Mouse (Mus musculus): Measurements from ENCODE around the gene Ccn2. TPM values are rescaled to one million over a fixed set of nuclear protein-coding genes. Genes with fewer than 3 reads are reported as not detected.

The Ccn2 gene
- polyA plus RNA-seq, 1 experiment from 2014 or later = 4.2 TPM

DNA sequence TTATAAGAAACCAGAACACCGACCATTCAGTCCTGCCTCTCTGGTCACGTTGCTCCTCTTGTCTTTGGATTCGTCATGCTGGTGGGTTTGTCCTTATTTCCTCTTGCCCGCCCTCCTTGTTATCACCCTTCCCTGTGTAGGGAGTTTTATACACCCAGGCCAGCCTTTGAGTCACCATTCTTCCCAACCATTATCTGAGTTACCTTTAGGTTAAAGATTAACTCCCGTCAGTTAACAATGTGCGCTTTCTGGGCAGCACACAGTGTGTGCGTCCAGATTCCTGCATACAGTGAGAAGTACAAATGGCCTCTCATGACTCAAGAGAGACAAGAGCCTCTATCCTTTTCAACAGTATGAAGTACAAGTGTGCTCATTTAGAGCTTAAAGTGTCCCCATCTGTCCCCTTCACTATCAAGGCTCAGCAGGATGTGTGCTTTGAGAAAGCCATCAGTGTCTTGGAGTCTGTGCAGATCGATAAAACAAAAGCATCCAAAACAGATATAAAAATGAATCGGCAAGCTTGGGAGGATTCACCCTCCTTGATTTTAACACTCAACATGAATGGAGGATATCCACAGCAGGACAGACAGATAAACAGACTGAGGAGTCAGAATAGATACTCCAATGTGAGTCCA lies 34.0 kb downstream of the Ccn2 start:
- Histone ChIP-seq H3K27ac (ENCODE audit: low read depth, low read length) (no peak overlapping the region), H3K4me1 (replicated peaks; ENCODE audit: control insufficient read depth, insufficient read depth, low read length) (no peaks in the 10 kb centered on the region), H3K9ac (ENCODE audit: low read length) (no peak overlapping the region), H3K36me3 (ENCODE audit: control insufficient read depth, insufficient read depth, low read length) (no peaks in the 10 kb centered on the region), H3K9me3 (ENCODE audit: control insufficient read depth, low read length) (no peaks in the 10 kb centered on the region), H3K4me2 (ENCODE audit: low read depth, low read length, severe bottlenecking) (no peak overlapping the region), H3K4me3 (ENCODE audit: low read depth, low read length) (no peak overlapping the region), H3K27me3 (ENCODE audit: control insufficient read depth, insufficient read depth, low read length) (no peaks in the 10 kb centered on the region)
- ATAC-seq (replicated peaks; ENCODE audit: low FRiP score) (no peak), DNase-seq (ENCODE audit: low spot score) (no peak)
- 82% methylated on average over 9 of the region's 9 CpGs for WGBS

DNA sequence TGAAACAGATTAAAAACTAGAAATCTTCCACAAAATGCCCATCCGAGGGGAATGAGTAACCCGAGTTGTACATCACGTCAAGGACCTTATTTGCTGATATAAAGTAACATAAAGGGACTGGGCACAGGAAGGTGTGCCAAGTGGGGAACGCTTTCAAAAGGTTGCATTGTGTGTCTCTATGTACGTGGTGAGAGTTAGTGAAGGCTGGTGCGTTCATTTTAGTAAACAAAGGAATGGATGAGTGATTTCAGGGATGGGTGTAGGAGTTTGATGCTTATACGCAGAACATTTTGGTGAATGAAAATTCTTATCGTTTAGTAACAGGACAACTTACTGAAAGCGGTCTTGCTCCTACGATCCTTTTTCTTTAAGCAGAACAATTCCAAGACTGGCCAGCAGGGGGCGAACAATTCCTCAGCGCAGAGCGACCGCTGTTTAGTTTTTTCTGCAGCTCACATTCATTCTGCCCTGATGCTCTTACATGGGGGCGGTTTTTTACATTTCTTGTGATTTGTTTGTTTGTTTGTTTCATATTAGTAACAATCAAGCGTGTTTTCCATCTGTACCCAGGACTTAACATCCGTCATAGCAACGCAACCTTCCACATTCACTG lies 35.3 kb downstream of the Ccn2 start:
- H3K27ac ChIP-seq (ENCODE audit: low read depth, low read length) = no peak overlapping the region
- no peak overlapping the region for H3K4me3 ChIP-seq (ENCODE audit: low read depth, low read length)
- ATAC-seq (replicated peaks; ENCODE audit: low FRiP score) (peak; percentile 63), DNase-seq (ENCODE audit: low spot score) (peak; percentile 85)
- WGBS = 23% methylated on average over 18 of the region's 18 CpGs
- no peaks in the 10 kb centered on the region for H3K4me1 ChIP-seq (replicated peaks; ENCODE audit: control insufficient read depth, insufficient read depth, low read length)
- peak overlapping the region; percentile 26; the same call in 1 of the 2 replicates for H3K4me2 ChIP-seq (ENCODE audit: low read depth, low read length, severe bottlenecking)
- no peaks in the 10 kb centered on the region for H3K27me3 ChIP-seq (ENCODE audit: control insufficient read depth, insufficient read depth, low read length)
- H3K9ac ChIP-seq (ENCODE audit: low read length) = no peak overlapping the region
- H3K36me3 ChIP-seq (ENCODE audit: control insufficient read depth, insufficient read depth, low read length) = no peaks in the 10 kb centered on the region
- no peaks in the 10 kb centered on the region for H3K9me3 ChIP-seq (ENCODE audit: control insufficient read depth, low read length)

DNA sequence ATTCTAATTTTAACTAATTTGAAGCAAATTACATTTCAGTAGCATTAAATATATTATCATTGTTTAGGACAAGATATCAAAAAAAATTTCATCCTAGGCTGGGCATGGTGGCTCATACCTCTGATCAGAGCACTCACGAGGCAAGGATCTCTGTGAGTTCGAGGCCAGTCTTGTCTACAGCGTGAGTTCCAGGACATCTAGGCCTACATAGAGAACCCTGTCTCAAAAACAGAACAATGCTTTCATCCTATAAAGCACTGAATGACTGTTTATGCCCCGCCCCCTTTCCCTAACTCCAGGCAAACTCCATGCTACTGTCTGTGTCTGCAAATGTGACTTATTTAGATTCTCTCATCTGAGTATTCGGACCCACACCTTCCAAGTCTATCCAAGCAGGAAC lies 35.9 kb downstream of the Ccn2 start:
- ATAC-seq (replicated peaks; ENCODE audit: low FRiP score) (peak; percentile 41; the same call in 1 of the 2 replicates), DNase-seq (ENCODE audit: low spot score) (no peak)
- Histone ChIP-seq H3K9me3 (ENCODE audit: control insufficient read depth, low read length) (no peaks in the 10 kb centered on the region), H3K4me2 (ENCODE audit: low read depth, low read length, severe bottlenecking) (no peak overlapping the region), H3K36me3 (ENCODE audit: control insufficient read depth, insufficient read depth, low read length) (no peaks in the 10 kb centered on the region), H3K4me3 (ENCODE audit: low read depth, low read length) (no peak overlapping the region), H3K4me1 (replicated peaks; ENCODE audit: control insufficient read depth, insufficient read depth, low read length) (no peaks in the 10 kb centered on the region), H3K9ac (ENCODE audit: low read length) (no peak overlapping the region), H3K27me3 (ENCODE audit: control insufficient read depth, insufficient read depth, low read length) (no peaks in the 10 kb centered on the region), H3K27ac (ENCODE audit: low read depth, low read length) (no peak overlapping the region)
- 89% methylated on average over 5 of the region's 5 CpGs for WGBS

- no peak overlapping the region for H3K4me2 ChIP-seq (ENCODE audit: low read depth, low read length, severe bottlenecking)
- H3K27ac ChIP-seq (ENCODE audit: low read depth, low read length) = no peak overlapping the region
- DNase-seq (ENCODE audit: low spot score) (no peak), ATAC-seq (replicated peaks; ENCODE audit: low FRiP score) (no peak)
- no peaks in the 10 kb centered on the region for H3K36me3 ChIP-seq (ENCODE audit: control insufficient read depth, insufficient read depth, low read length)
- H3K27me3 ChIP-seq (ENCODE audit: control insufficient read depth, insufficient read depth, low read length) = no peaks in the 10 kb centered on the region
- no peak overlapping the region for H3K4me3 ChIP-seq (ENCODE audit: low read depth, low read length)
- H3K9ac ChIP-seq (ENCODE audit: low read length) = no peak overlapping the region
- H3K9me3 ChIP-seq (ENCODE audit: control insufficient read depth, low read length) = no peaks in the 10 kb centered on the region
- 84% methylated on average over 9 of the region's 9 CpGs for WGBS
- no peaks in the 10 kb centered on the region for H3K4me1 ChIP-seq (replicated peaks; ENCODE audit: control insufficient read depth, insufficient read depth, low read length)
Measured at GRCm38 (mm10) chr10:24634288-24634687, 39.0 kb downstream of the Ccn2 start.

DNA sequence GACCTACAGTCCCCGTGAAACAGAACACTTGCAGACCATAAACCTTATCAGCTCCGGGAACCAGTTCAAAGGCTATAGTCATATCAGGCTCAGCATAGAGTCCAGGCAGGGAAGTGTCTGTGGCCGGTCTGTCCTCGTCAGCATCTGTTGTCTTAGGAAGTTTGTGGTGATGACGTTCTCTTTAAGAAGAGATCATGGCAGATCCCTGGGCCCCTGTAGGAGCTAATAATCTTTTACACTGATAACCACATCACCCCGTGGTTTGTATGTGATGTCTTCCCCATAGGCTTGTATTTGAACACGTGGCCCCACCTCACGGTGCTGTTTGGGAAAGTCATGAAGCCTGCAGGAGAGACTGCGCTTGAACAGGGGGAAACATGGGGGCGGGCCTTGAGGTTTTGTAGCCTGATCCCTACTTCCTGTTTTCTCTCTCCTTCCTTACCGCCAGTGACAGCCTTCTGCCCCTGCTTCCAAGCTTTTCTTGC lies 40.1 kb downstream of the Ccn2 start:
- no peaks in the 10 kb centered on the region for H3K9me3 ChIP-seq (ENCODE audit: control insufficient read depth, low read length)
- no peak overlapping the region for H3K4me2 ChIP-seq (ENCODE audit: low read depth, low read length, severe bottlenecking)
- no peak overlapping the region for H3K27ac ChIP-seq (ENCODE audit: low read depth, low read length)
- no peak overlapping the region for H3K9ac ChIP-seq (ENCODE audit: low read length)
- no peak overlapping the region for H3K4me3 ChIP-seq (ENCODE audit: low read depth, low read length)
- no peak for ATAC-seq (replicated peaks; ENCODE audit: low FRiP score)
- 85% methylated on average over 11 of the region's 11 CpGs for WGBS
- no peaks in the 10 kb centered on the region for H3K4me1 ChIP-seq (replicated peaks; ENCODE audit: control insufficient read depth, insufficient read depth, low read length)
- DNase-seq (ENCODE audit: low spot score) = no peak
- H3K36me3 ChIP-seq (ENCODE audit: control insufficient read depth, insufficient read depth, low read length) = no peaks in the 10 kb centered on the region
- no peaks in the 10 kb centered on the region for H3K27me3 ChIP-seq (ENCODE audit: control insufficient read depth, insufficient read depth, low read length)

- no peak overlapping the region for H3K4me2 ChIP-seq (ENCODE audit: low read depth, low read length, severe bottlenecking)
- no peaks in the 10 kb centered on the region for H3K4me1 ChIP-seq (replicated peaks; ENCODE audit: control insufficient read depth, insufficient read depth, low read length)
- no peaks in the 10 kb centered on the region for H3K27me3 ChIP-seq (ENCODE audit: control insufficient read depth, insufficient read depth, low read length)
- 92% methylated on average over 10 of the region's 10 CpGs for WGBS
- H3K27ac ChIP-seq (ENCODE audit: low read depth, low read length) = no peak overlapping the region
- no peaks in the 10 kb centered on the region for H3K36me3 ChIP-seq (ENCODE audit: control insufficient read depth, insufficient read depth, low read length)
- ATAC-seq (replicated peaks; ENCODE audit: low FRiP score) (no peak), DNase-seq (ENCODE audit: low spot score) (no peak)
- no peak overlapping the region for H3K9ac ChIP-seq (ENCODE audit: low read length)
- no peak overlapping the region for H3K4me3 ChIP-seq (ENCODE audit: low read depth, low read length)
- H3K9me3 ChIP-seq (ENCODE audit: control insufficient read depth, low read length) = no peaks in the 10 kb centered on the region
Measured at GRCm38 (mm10) chr10:24635884-24636283, 40.6 kb downstream of the Ccn2 start.

- no peak for DNase-seq (ENCODE audit: low spot score)
Measured at GRCm38 (mm10) chr10:24636986-24637385, 41.7 kb downstream of the Ccn2 start.

GRCm38 (mm10) chr10:24638306-24639070 lies 43.2 kb downstream of the Ccn2 start:
- H3K9ac ChIP-seq (ENCODE audit: low read length) = no peak overlapping the region
- no peak overlapping the region for H3K27ac ChIP-seq (ENCODE audit: low read depth, low read length)
- no peaks in the 10 kb centered on the region for H3K36me3 ChIP-seq (ENCODE audit: control insufficient read depth, insufficient read depth, low read length)
- no peaks in the 10 kb centered on the region for H3K4me1 ChIP-seq (replicated peaks; ENCODE audit: control insufficient read depth, insufficient read depth, low read length)
- ATAC-seq (replicated peaks; ENCODE audit: low FRiP score) (no peak), DNase-seq (ENCODE audit: low spot score) (no peak)
- 67% methylated on average over 10 of the region's 10 CpGs for WGBS
- no peaks in the 10 kb centered on the region for H3K9me3 ChIP-seq (ENCODE audit: control insufficient read depth, low read length)
- H3K4me3 ChIP-seq (ENCODE audit: low read depth, low read length) = no peak overlapping the region
- H3K27me3 ChIP-seq (ENCODE audit: control insufficient read depth, insufficient read depth, low read length) = no peaks in the 10 kb centered on the region
- no peak overlapping the region for H3K4me2 ChIP-seq (ENCODE audit: low read depth, low read length, severe bottlenecking)

More at GRCm38 (mm10) chr10:24636986-24637385, 41.7 kb downstream of the Ccn2 start:
- Histone ChIP-seq H3K4me1 (replicated peaks; ENCODE audit: control insufficient read depth, insufficient read depth, low read length) (no peaks in the 10 kb centered on the region), H3K36me3 (ENCODE audit: control insufficient read depth, insufficient read depth, low read length) (no peaks in the 10 kb centered on the region), H3K4me3 (ENCODE audit: low read depth, low read length) (no peak overlapping the region), H3K9me3 (ENCODE audit: control insufficient read depth, low read length) (no peaks in the 10 kb centered on the region), H3K9ac (ENCODE audit: low read length) (no peak overlapping the region), H3K4me2 (ENCODE audit: low read depth, low read length, severe bottlenecking) (no peak overlapping the region), H3K27me3 (ENCODE audit: control insufficient read depth, insufficient read depth, low read length) (no peaks in the 10 kb centered on the region), H3K27ac (ENCODE audit: low read depth, low read length) (no peak overlapping the region)
- ATAC-seq (replicated peaks; ENCODE audit: low FRiP score) = no peak
- 88% methylated on average over 2 of the region's 2 CpGs for WGBS

Data from forebrain, embryonic 11.5 days (tissue).